Mouse (Mus musculus): ENCODE results near the gene Klhl11.

- TF ChIP-seq CTCF (IDR thresholded peaks at IDR 0.05; ENCODE audit: borderline replicate concordance, control insufficient read depth, extremely low read depth, insufficient read depth, low read length, poor library complexity), result no peak
- no peak for TF ChIP-seq POLR2A (IDR thresholded peaks at IDR 0.05; ENCODE audit: control insufficient read depth, extremely low read depth, insufficient read depth, low read length, poor library complexity)
These were observed 57.4 kb downstream of the Klhl11 start, which contains the start of gene Fkbp10 for GRCm38 (mm10) chr11:100414914-100415822.
